Mouse (Mus musculus): ENCODE data around the gene Slc25a3. TPM values are rescaled to one million over a fixed set of nuclear protein-coding genes. Genes with fewer than 3 reads are reported as not detected.

Slc25a3 gene
- polyA plus RNA-seq, 1 experiment from 2014 or later, result 413 TPM

Other genes starting within 250 kb of the Slc25a3 start
- 21.4 and 23.0 TPM in 2 replicates for gene Apaf1, start 41.3 kb downstream of the Slc25a3 start, polyA plus RNA-seq (2016; fragmentation: Nextera tagmentation; extraction: Ambion mirVana)
- 19.5 and 20.5 TPM in 2 replicates for gene Ikbip, start 41.1 kb downstream of the Slc25a3 start, polyA plus RNA-seq (2016; fragmentation: Nextera tagmentation; extraction: Ambion mirVana)
- gene Tmpo, start 57.3 kb upstream of the Slc25a3 start, polyA plus RNA-seq (2016; fragmentation: Nextera tagmentation; extraction: Ambion mirVana), result 234 and 258 TPM in 2 replicates